Mouse (Mus musculus) intestine, embryonic 16.5 days (tissue): ENCODE results near the gene Vars. TPM values are rescaled to one million over a fixed set of nuclear protein-coding genes. Genes with fewer than 3 reads are reported as not detected.
A peak's percentile ranks its signal among the peaks of the same experiment; 100 is the strongest.

Source experiments
- ATAC-seq: fragments of 200-750 bp; cut with Nextera tagmentation; 2 replicates; pipeline ENCODE4 v1.8.0; 2017; ENCODE audit warnings: moderate TSS enrichment, moderate library complexity
- H3K27ac ChIP-seq: fragments of 300-500 bp; sonication (generic); 2 replicates; pipeline ENCODE4 v1.5.1; 2014; ENCODE audit warnings: mild to moderate bottlenecking, low read length
- H3K27me3 ChIP-seq: fragments of 300-500 bp; sonication (generic); replicated peaks from 2 replicates; pipeline ENCODE4 v1.6.1; 2014; ENCODE audit warnings: low read length, control low read depth, mixed read lengths; ENCODE audit not compliant: control insufficient read depth, insufficient read depth
- H3K36me3 ChIP-seq: fragments of 300-500 bp; sonication (generic); 2 replicates; pipeline ENCODE4 v1.6.1; 2014; ENCODE audit warnings: low read length, control low read depth; ENCODE audit not compliant: control insufficient read depth, insufficient read depth
- H3K4me1 ChIP-seq: fragments of 300-500 bp; sonication (generic); 2 replicates; pipeline ENCODE4 v1.6.1; 2014; ENCODE audit warnings: low read length, control low read depth, mixed read lengths; ENCODE audit not compliant: control insufficient read depth, insufficient read depth
- H3K4me2 ChIP-seq: fragments of 300-500 bp; sonication (generic); 2 replicates; pipeline ENCODE4 v1.6.1; 2014; ENCODE audit warnings: low read depth, low read length, control low read depth
- H3K4me3 ChIP-seq: fragments of 300-500 bp; sonication (generic); 2 replicates; pipeline ENCODE4 v1.5.1; 2014; ENCODE audit warnings: mild to moderate bottlenecking, low read length
- H3K9ac ChIP-seq: fragments of 300-500 bp; sonication (generic); 2 replicates; pipeline ENCODE4 v1.6.1; 2014; ENCODE audit warnings: low read depth, low read length
- H3K9me3 ChIP-seq: fragments of 300-500 bp; sonication (generic); 2 replicates; pipeline ENCODE4 v1.6.1; 2016; ENCODE audit warnings: low read length, control low read depth; ENCODE audit not compliant: control insufficient read depth
- WGBS: fragments of 180-500 bp; shearing (Covaris S2); extraction: QIAGEN DNeasy Blood & Tissue Kit; methylation state at CpG from one replicate; pipeline ENCODE4 v1.1.7; 2014; 5-methylcytosine and 5-hydroxymethylcytosine counted together
- polyA plus RNA-seq: library from polyadenylated mRNA; unstranded; fragments of >200 nt; fragmentation: Nextera tagmentation; extraction: Ambion mirVana; gene quantifications from 2 replicates; pipeline ENCODE4 v1.2.1, GENCODE M21; 2015

Gene Vars
- polyA plus RNA-seq, 1 experiment from 2014 or later, result 112 TPM

DNA sequence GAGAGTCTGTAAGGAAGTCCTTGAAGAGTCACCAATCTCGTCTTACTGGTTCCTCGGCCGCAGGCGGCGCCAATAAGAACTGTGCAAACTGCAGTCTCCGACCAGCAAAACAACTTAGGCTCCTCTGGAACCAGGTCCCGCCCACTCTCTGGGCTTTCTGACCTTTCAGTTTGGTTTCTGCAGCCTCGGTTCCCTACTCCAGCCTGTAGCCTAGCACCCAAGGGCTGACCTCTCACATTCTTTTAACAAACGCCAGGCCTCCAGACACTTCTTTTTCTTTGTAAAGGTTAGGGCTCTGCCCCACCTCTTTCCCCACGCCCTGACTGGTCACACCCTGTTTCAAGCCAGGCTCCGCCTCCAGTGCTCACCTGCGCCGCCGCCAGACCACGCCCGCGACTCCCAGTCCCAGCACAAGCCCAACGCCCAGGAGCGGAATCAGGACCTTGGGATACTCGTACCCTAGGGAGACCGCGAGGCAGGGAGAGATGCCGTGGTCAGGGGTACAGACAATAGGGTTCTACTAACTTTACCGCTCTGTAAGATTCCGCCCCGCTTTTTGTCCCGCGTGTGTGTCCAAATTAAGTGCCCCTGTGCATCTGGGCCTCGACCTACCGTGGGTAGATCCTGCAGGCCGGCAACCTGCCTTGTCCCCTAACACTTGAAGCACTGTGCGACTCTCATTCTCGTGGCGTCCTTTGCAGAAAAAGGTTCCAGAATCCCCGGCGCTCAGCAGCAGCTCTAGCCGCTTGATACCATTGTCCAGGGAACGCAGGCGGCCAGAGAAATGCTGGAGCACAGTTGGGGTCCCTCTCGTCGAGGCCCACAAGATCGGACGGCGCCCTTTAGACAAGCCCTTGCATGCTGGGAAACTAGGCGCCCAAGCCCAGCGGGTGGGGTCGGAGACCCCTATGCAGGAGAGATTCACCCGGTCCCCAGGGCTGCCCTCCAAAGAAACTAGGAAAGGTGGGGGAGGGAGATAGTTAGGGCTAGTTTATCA is 64.5 kb downstream of the Vars start, which contains the start of gene Ly6g6c:
Gene Ly6g6c (plus strand): TSS at position 438 of the 997 bp plus-strand sequence.
- Histone ChIP-seq H3K9ac (peak within 1 kb of the TSS; percentile 59), H3K4me2 (peak within 1 kb of the TSS; percentile 69), H3K9me3 (no peaks in the 10 kb centered on the region), H3K27ac (peak within 1 kb of the TSS; percentile 79), H3K36me3 (no peaks in the 10 kb centered on the region), H3K4me3 (peak within 1 kb of the TSS; percentile 50), H3K27me3 (no peaks in the 10 kb centered on the region; the same call in 1 of the 2 replicates), H3K4me1 (peaks cover 29% of the 10 kb centered on the region)
- WGBS, result 4% methylated on average over 48 of the region's 48 CpGs
- ATAC-seq, result peak; percentile 90

Other genes starting within 250 kb of the Vars start
- gene Cyp21a1, start 196.4 kb upstream of the Vars start, polyA plus RNA-seq, result 0.06 and 15.4 TPM in 2 replicates
- 24.0 and 26.5 TPM in 2 replicates for gene Stk19, start 164.0 kb upstream of the Vars start, polyA plus RNA-seq
- gene Dxo, start 164.0 kb upstream of the Vars start, polyA plus RNA-seq, result 53.6 and 59.0 TPM in 2 replicates
- gene Skiv2l, start 150.8 kb upstream of the Vars start, polyA plus RNA-seq, result 39.2 and 44.9 TPM in 2 replicates
- 104 TPM in 2 replicates for gene Nelfe, start 150.6 kb upstream of the Vars start, polyA plus RNA-seq
- 95.8 and 107 TPM in 2 replicates for gene Cfb, start 138.5 kb upstream of the Vars start, polyA plus RNA-seq
- gene Zbtb12, start 121.5 kb upstream of the Vars start, polyA plus RNA-seq, result 1.5 and 1.7 TPM in 2 replicates
- gene Gm20547, start 118.9 kb upstream of the Vars start, polyA plus RNA-seq, result not detected in 2 replicates
- gene C2, start 102.7 kb upstream of the Vars start, polyA plus RNA-seq, result 26.5 and 36.0 TPM in 2 replicates
- gene Ehmt2, start 102.5 kb upstream of the Vars start, polyA plus RNA-seq, result 59.8 and 61.9 TPM in 2 replicates
- 108 and 134 TPM in 2 replicates for gene Slc44a4, start 86.5 kb upstream of the Vars start, polyA plus RNA-seq
- 226 and 301 TPM in 2 replicates for gene Neu1, start 69.7 kb upstream of the Vars start, polyA plus RNA-seq
- 0.22 and 0.24 TPM in 2 replicates for gene Hspa1b, start 41.7 kb upstream of the Vars start, polyA plus RNA-seq
- not detected in 2 replicates for gene Gm20481, start 31.1 kb upstream of the Vars start, polyA plus RNA-seq
- 6.3 and 6.6 TPM in 2 replicates for gene Hspa1a, start 28.8 kb upstream of the Vars start, polyA plus RNA-seq
- 0.38 and 0.57 TPM in 2 replicates for gene Hspa1l, start 28.3 kb upstream of the Vars start, polyA plus RNA-seq
- 159 and 181 TPM in 2 replicates for gene Lsm2, start 19.1 kb upstream of the Vars start, polyA plus RNA-seq
- 0.18 and 0.27 TPM in 2 replicates for gene Vwa7, start 15.6 kb downstream of the Vars start, polyA plus RNA-seq
- 11.3 TPM in 2 replicates for gene Sapcd1, start 27.0 kb downstream of the Vars start, polyA plus RNA-seq
- 3.6 and 4.4 TPM in 2 replicates for gene Msh5, start 45.8 kb downstream of the Vars start, polyA plus RNA-seq
- gene Clic1, start 49.0 kb downstream of the Vars start, polyA plus RNA-seq, result 405 and 416 TPM in 2 replicates
- gene Ddah2, start 58.0 kb downstream of the Vars start, polyA plus RNA-seq, result 146 and 170 TPM in 2 replicates
- gene Ly6g6c, start 64.4 kb downstream of the Vars start, polyA plus RNA-seq, result 0.24 TPM in 1 of 2 replicates, not detected in the other
- gene Mpig6b, start 65.2 kb downstream of the Vars start, polyA plus RNA-seq, result 0.37 and 0.40 TPM in 2 replicates
- 3.4 and 3.8 TPM in 2 replicates for gene Ly6g6e, start 75.9 kb downstream of the Vars start, polyA plus RNA-seq
- gene Ly6g6d, start 77.1 kb downstream of the Vars start, polyA plus RNA-seq, result 4.3 and 5.6 TPM in 2 replicates
- 0.16 and 0.23 TPM in 2 replicates for gene Ly6g6f, start 84.6 kb downstream of the Vars start, polyA plus RNA-seq
- gene Abhd16a, start 88.3 kb downstream of the Vars start, polyA plus RNA-seq, result 107 and 108 TPM in 2 replicates
- not detected in 2 replicates for gene Ly6g5c, start 107.3 kb downstream of the Vars start, polyA plus RNA-seq
- 0.56 and 0.66 TPM in 2 replicates for gene Ly6g5b, start 114.4 kb downstream of the Vars start, polyA plus RNA-seq
- 16.8 and 21.3 TPM in 2 replicates for gene Gpank1, start 120.5 kb downstream of the Vars start, polyA plus RNA-seq
- gene Csnk2b, start 121.1 kb downstream of the Vars start, polyA plus RNA-seq, result 246 and 254 TPM in 2 replicates
- 15.4 and 18.3 TPM in 2 replicates for gene D17H6S53E, start 125.4 kb downstream of the Vars start, polyA plus RNA-seq
- 9.4 and 20.2 TPM in 2 replicates for gene Apom, start 131.1 kb downstream of the Vars start, polyA plus RNA-seq
- 37.5 and 41.3 TPM in 2 replicates for gene Bag6, start 134.2 kb downstream of the Vars start, polyA plus RNA-seq
- gene Prrc2a, start 163.9 kb downstream of the Vars start, polyA plus RNA-seq, result 103 TPM in 2 replicates
- 17.4 and 19.4 TPM in 2 replicates for gene Aif1, start 175.1 kb downstream of the Vars start, polyA plus RNA-seq
- 16.9 and 17.1 TPM in 2 replicates for gene Lst1, start 187.5 kb downstream of the Vars start, polyA plus RNA-seq
- 4.4 and 4.7 TPM in 2 replicates for gene Ltb, start 193.5 kb downstream of the Vars start, polyA plus RNA-seq
- gene Tnf, start 201.0 kb downstream of the Vars start, polyA plus RNA-seq, result 0.18 and 0.23 TPM in 2 replicates
- gene Lta, start 204.4 kb downstream of the Vars start, polyA plus RNA-seq, result 0.99 and 1.2 TPM in 2 replicates
- 0.29 and 0.46 TPM in 2 replicates for gene Gm16181, start 219.8 kb downstream of the Vars start, polyA plus RNA-seq
- 4.7 and 4.8 TPM in 2 replicates for gene Atp6v1g2, start 232.7 kb downstream of the Vars start, polyA plus RNA-seq
- gene Nfkbil1, start 234.8 kb downstream of the Vars start, polyA plus RNA-seq, result 8.9 and 9.2 TPM in 2 replicates
- 325 and 376 TPM in 2 replicates for gene Ddx39b, start 240.8 kb downstream of the Vars start, polyA plus RNA-seq